Mouse (Mus musculus): ENCODE data around the gene Usp54.
"Not testable (repeated sequence)": the region's sequence is repeated elsewhere in the genome, so short reads cannot be mapped to it uniquely, and the experiment has no call there.

- not testable (repeated sequence) for TF ChIP-seq HCFC1 (IDR thresholded peaks at IDR 0.05; ENCODE audit: borderline replicate concordance, insufficient read depth, low read length); MAFK (IDR thresholded peaks at IDR 0.05; ENCODE audit: insufficient read depth, low read depth, low read length)
Measured at GRCm38 (mm10) chr14:20636968-20637367, 3.9 kb downstream of the Usp54 start.
